Comparison of ENCODE assay signal across 8 mouse cellular contexts in the genomic region with DNA sequence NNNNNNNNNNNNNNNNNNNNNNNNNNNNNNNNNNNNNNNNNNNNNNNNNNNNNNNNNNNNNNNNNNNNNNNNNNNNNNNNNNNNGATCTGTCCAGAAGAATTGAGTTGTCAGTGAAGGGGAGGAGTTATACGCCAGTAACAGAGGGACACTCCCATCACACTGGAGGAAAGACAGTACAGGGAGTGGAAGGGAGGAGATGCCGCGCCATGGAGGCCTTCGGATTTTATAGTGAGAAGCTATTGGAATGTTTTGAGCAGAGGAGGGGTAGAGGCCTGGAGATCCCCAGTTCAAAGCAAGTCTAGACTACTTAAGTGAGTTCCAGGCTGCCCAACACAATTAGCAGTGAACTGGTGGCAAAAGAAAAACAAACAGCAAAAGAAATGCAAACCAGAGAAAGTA. TPM values are rescaled to one million over a fixed set of nuclear protein-coding genes. Genes with fewer than 3 reads are reported as not detected.
DNase-seq lines count a peak whose midpoint lies in the region; ATAC-seq lines count a peak whose summit lies in the region.

No protein-coding gene starts in this region.

- no peak overlapping the region for H3K9ac ChIP-seq in embryonic facial prominence, embryonic 15.5 days
- H3K9ac ChIP-seq in midbrain, embryonic 14.5 days (replicated peaks; ENCODE audit: low read length): no peak overlapping the region

- intact Hi-C loops in heart, postnatal 10 days (cut with DNase I): no loop called here

- no peaks in the 10 kb centered on the region for H3K9me3 ChIP-seq in embryonic facial prominence, embryonic 15.5 days (replicated peaks)
- no peaks in the 10 kb centered on the region for H3K9me3 ChIP-seq in midbrain, embryonic 14.5 days (ENCODE audit: control insufficient read depth, low read length)

- peak; percentile 10 for DNase-seq in right cerebral cortex, postnatal 25 days
- no peak for DNase-seq in right cerebral cortex, postnatal 36 days (ENCODE audit: low spot score in 2 of 2)
- DNase-seq in heart, postnatal 10 days: peak; percentile 46 to 56
- peak; percentile 55 to 66 for DNase-seq in kidney, postnatal 36 days
- peak; percentile 35 for DNase-seq in midbrain, embryonic 14.5 days
- no peak for DNase-seq in thymus, postnatal 4 days
- DNase-seq in spleen, postnatal 14 days (ENCODE audit: low spot score in 2 of 2): no peak

- H3K4me3 ChIP-seq in embryonic facial prominence, embryonic 15.5 days (replicated peaks): peak overlapping the region; percentile 21
- no peak overlapping the region for H3K4me3 ChIP-seq in midbrain, embryonic 14.5 days (replicated peaks; ENCODE audit: low read depth, low read length)

- H3K4me1 ChIP-seq in embryonic facial prominence, embryonic 15.5 days: no peaks in the 10 kb centered on the region
- H3K4me1 ChIP-seq in midbrain, embryonic 14.5 days (ENCODE audit: control insufficient read depth, insufficient read depth, low read length): no peaks in the 10 kb centered on the region

- no peaks in the 10 kb centered on the region for H3K27me3 ChIP-seq in embryonic facial prominence, embryonic 15.5 days
- H3K27me3 ChIP-seq in midbrain, embryonic 14.5 days (ENCODE audit: control insufficient read depth, insufficient read depth, low read length): no peaks in the 10 kb centered on the region

- ATAC-seq in embryonic facial prominence, embryonic 15.5 days (ENCODE audit: insufficient number of reproducible peaks, low FRiP score, low TSS enrichment, low read depth): no peak
- no peak for ATAC-seq in midbrain, embryonic 14.5 days (ENCODE audit: low FRiP score, low TSS enrichment)

- H3K27ac ChIP-seq in embryonic facial prominence, embryonic 15.5 days (replicated peaks): peak overlapping the region; percentile 63; the same call in 1 of the 2 replicates
- peak overlapping the region; percentile 52; the same call in 1 of the 2 replicates for H3K27ac ChIP-seq in midbrain, embryonic 14.5 days (replicated peaks; ENCODE audit: low read depth, low read length)

- 11% methylated on average over 4 of the region's 4 CpGs for WGBS in embryonic facial prominence, embryonic 15.5 days
- WGBS in midbrain, embryonic 14.5 days: 0% methylated on average over 4 of the region's 4 CpGs

- H3K36me3 ChIP-seq in embryonic facial prominence, embryonic 15.5 days: no peaks in the 10 kb centered on the region
- H3K36me3 ChIP-seq in midbrain, embryonic 14.5 days (ENCODE audit: control insufficient read depth, insufficient read depth, low read length): no peaks in the 10 kb centered on the region

- H3K4me2 ChIP-seq in embryonic facial prominence, embryonic 15.5 days (replicated peaks): peak overlapping the region; percentile 37
- H3K4me2 ChIP-seq in midbrain, embryonic 14.5 days (ENCODE audit: low read length): peak overlapping the region; percentile 35

RNA-seq across cellular contexts. Expression of a gene that starts 33.7 kb away (rescaled TPM):
- 78.2 and 81.2 TPM in 2 replicates for polyA plus RNA-seq in embryonic facial prominence, embryonic 15.5 days (2015; fragmentation: Nextera tagmentation; extraction: Ambion mirVana)
- total RNA-seq in heart, postnatal 10 days (2021): 10 to 100 TPM; 66.0 to 66.8 TPM
- polyA plus RNA-seq in midbrain, embryonic 14.5 days (2014; fragmentation: Nextera tagmentation; extraction: Ambion mirVana): 91.3 and 116 TPM in 2 replicates

RNA-seq across cellular contexts. Expression of a gene that starts 55.4 kb away (rescaled TPM):
- polyA plus RNA-seq in embryonic facial prominence, embryonic 15.5 days (2015; fragmentation: Nextera tagmentation; extraction: Ambion mirVana): 0.56 and 1.0 TPM in 2 replicates
- total RNA-seq in heart, postnatal 10 days (2021): 1 to 10 TPM; 6.3 to 7.7 TPM
- polyA plus RNA-seq in midbrain, embryonic 14.5 days (2014; fragmentation: Nextera tagmentation; extraction: Ambion mirVana): 25.7 and 76.6 TPM in 2 replicates

Comparison
In these comparisons a context has a peak if more than half of its experiments do, and no peak if none do; other contexts are left out.
1. DNase-seq: peak in right cerebral cortex, postnatal 25 days (single experiment), heart, postnatal 10 days (2 of 2), kidney, postnatal 36 days (2 of 2) and midbrain, embryonic 14.5 days (single experiment); none in right cerebral cortex, postnatal 36 days (0 of 2), thymus, postnatal 4 days (single experiment) and spleen, postnatal 14 days (0 of 2).
2. RNA of a gene that starts 55.4 kb away (polyA plus RNA-seq): 25.7 to 76.6 TPM in midbrain, embryonic 14.5 days; 0.56 to 1.0 TPM in embryonic facial prominence, embryonic 15.5 days; every median in the first group is over 10 times any median in the second.